Mouse (Mus musculus) v-Abl transformed pro-B cells (cell line): ENCODE data around the gene Cracr2b.

Source experiments
- in situ Hi-C, 2 experiments: fragments of 400-800 bp; cut with MboI; formaldehyde crosslinking; loops; one replicate each; pipeline ENCODE4 v1.15.1; 2025; ENCODE audit not compliant: unreplicated experiment in 2 of 2

The Cracr2b gene

GRCm38 (mm10) chr7:141467230-141468030, 6.5 kb downstream of the Cracr2b start, which contains the start of gene Cd151:
TSS of gene Cd151 (plus strand) at chr7:141467392.
- in situ Hi-C loops: no loop called here

- in situ Hi-C loops: no loop called here
These were observed 7.2 kb downstream of the Cracr2b start for GRCm38 (mm10) chr7:141468164-141468521.

GRCm38 (mm10) chr7:141468522-141469211, 7.8 kb downstream of the Cracr2b start:
- in situ Hi-C loops: no loop called here

DNA sequence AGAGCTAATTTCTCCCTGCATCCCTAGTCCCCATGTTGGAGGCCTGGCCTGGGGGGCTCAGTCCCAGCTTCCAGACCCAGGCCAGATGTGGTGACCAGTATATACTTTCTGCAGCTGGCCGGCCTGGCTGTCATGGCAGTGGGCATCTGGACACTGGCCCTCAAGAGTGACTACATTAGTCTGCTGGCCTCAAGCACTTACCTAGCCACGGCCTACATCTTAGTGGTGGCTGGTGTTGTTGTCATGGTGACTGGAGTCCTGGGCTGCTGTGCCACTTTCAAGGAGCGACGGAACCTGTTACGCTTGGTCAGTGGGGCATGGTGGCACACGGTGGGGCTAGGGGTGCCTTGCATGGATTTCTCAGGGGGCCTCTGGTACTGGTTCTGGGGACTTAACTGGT, 8.5 kb downstream of the Cracr2b start:
- in situ Hi-C loops: no loop called here

DNA sequence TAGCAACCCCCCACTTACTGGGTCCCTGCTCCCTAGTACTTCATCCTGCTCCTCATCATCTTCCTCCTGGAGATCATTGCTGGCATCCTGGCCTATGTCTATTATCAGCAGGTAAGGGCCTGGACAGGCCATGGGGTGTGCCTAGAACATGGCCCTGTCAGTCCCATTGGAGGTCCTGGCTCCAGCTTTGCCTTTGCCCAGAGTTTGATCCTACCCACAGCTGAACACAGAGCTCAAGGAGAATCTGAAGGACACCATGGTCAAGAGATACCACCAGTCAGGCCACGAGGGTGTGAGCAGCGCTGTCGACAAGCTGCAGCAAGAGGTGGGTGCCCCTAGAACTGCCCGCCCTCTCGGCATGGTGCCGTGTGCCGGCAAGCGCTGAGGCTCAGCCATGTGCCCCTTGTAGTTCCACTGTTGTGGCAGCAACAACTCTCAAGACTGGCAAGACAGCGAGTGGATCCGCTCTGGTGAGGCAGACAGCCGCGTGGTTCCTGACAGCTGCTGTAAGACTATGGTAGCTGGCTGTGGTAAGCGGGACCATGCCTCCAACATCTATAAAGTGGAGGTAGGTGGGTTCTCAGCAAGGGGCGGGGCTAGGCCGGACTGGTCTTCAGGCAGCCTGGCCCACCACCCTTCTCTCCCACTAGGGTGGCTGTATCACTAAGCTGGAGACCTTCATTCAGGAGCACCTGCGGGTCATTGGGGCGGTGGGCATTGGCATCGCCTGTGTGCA, 9.2 kb downstream of the Cracr2b start:
- in situ Hi-C loops: loop anchor here in 1 of 2 experiments (10.0 kb wide), 1 partner anchor 435 kb away; no protein-coding TSS in a partner anchor

DNA sequence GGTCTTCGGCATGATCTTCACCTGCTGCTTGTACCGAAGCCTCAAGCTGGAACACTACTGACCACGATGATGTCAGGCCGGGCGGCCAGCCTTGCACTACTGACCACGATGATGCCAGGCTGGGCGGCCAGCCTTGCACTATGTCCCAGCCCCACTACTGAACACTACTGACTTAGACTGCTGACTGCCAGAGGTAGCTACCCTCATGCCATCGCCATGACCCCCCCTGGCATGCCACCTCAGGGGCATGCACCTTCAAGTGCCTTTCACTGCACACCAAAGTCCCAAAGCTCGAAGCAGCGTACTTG, 9.7 kb downstream of the Cracr2b start:
- in situ Hi-C loops: loop anchor here in 1 of 2 experiments (10.0 kb wide), 1 partner anchor 434 kb away; no protein-coding TSS in a partner anchor

- in situ Hi-C loops: loop anchor here in 1 of 2 experiments (10.0 kb wide), 1 partner anchor 434 kb away; no protein-coding TSS in a partner anchor
These were observed 10.3 kb downstream of the Cracr2b start for GRCm38 (mm10) chr7:141471236-141471635.

- in situ Hi-C loops: loop anchor here in 1 of 2 experiments (10.0 kb wide), 1 partner anchor 433 kb away; no protein-coding TSS in a partner anchor
These were observed 11.3 kb downstream of the Cracr2b start for GRCm38 (mm10) chr7:141472226-141472625.

- in situ Hi-C loops: loop anchor here in 1 of 2 experiments (10.0 kb wide), 1 partner anchor 432 kb away; no protein-coding TSS in a partner anchor
These were observed 11.9 kb downstream of the Cracr2b start for GRCm38 (mm10) chr7:141472763-141473162.

GRCm38 (mm10) chr7:141474160-141474559, 13.3 kb downstream of the Cracr2b start:
- in situ Hi-C loops: loop anchor here in 1 of 2 experiments (10.0 kb wide), 1 partner anchor 431 kb away; no protein-coding TSS in a partner anchor

GRCm38 (mm10) chr7:141475011-141475804, 14.3 kb downstream of the Cracr2b start, which contains the start of the genes Polr2l and Tspan4:
TSS of gene Polr2l (minus strand) at chr7:141475132.
TSS of gene Tspan4 (plus strand) at chr7:141475240.
- in situ Hi-C loops: loop anchor here (10.0 to 25.0 kb wide), 2 partner anchors 187 to 430 kb away; partner anchors contain the start of gene Muc6 (in 2 of the 2)

- in situ Hi-C loops: loop anchor here (10.0 to 25.0 kb wide), 2 partner anchors 187 to 429 kb away; partner anchors contain the start of gene Muc6 (in 2 of the 2)
These were observed 14.9 kb downstream of the Cracr2b start for GRCm38 (mm10) chr7:141475805-141476158.

DNA sequence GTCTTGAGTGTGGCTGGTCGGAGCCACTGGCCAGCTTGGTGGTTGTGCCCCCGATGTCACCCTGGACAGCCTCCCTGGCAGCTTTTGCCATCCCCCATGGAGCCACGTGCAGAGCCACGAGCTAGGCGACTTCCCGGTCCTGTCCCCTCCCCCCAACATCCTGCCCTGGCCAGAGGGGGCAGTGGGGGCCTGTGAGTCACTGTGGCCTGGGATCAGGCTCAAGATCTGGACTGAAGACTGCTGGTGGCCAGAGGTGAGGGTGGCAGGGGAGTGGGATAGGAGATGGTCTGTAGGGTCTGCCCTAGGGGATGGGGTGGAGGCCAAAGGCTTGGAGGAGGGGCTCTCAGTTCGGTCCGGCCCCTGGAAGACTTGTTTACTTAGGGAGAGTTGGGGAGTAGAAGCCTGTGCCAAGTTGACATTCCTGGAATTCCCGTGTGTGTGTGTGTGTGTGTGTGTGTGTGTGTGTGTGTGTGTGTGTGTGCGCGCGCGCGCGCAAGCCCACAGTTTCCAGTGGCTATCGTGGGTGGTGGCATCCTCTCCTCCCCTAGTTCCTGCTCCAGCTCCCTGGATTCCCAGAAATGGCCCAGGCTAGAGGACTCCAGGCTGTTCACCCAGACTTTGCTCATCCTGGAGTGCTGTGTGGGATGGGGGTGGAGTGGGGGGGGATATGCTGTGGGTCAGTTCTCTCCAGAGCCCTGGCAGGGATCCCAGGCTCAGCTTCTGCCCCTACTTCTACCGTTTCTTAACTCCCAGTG, 15.5 kb downstream of the Cracr2b start:
- in situ Hi-C loops: loop anchor here (10.0 to 25.0 kb wide), 2 partner anchors 186 to 428 kb away; partner anchors contain the start of gene Muc6 (in 2 of the 2)

DNA sequence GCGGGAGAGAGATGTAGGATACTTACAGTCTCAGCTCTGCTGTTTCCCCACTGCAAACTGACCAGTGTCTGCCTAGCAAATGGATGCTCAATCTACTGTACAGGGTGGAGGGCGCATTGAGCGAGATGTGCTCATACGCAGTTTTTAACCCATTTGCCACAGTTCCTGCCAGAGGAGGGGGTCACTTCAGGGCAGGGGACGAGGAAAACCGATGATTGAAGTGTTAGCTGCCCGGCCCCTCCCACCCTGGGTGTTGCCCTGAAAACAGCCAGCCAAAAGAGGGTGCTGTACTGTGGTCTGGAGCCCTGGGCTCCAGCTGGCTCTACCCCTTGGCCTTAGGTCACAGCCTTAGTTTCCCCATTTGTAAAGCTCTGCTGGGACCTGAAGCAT, 16.1 kb downstream of the Cracr2b start:
- in situ Hi-C loops: loop anchor here (10.0 to 25.0 kb wide), 2 partner anchors 185 to 428 kb away; partner anchors contain the start of gene Muc6 (in 2 of the 2)

DNA sequence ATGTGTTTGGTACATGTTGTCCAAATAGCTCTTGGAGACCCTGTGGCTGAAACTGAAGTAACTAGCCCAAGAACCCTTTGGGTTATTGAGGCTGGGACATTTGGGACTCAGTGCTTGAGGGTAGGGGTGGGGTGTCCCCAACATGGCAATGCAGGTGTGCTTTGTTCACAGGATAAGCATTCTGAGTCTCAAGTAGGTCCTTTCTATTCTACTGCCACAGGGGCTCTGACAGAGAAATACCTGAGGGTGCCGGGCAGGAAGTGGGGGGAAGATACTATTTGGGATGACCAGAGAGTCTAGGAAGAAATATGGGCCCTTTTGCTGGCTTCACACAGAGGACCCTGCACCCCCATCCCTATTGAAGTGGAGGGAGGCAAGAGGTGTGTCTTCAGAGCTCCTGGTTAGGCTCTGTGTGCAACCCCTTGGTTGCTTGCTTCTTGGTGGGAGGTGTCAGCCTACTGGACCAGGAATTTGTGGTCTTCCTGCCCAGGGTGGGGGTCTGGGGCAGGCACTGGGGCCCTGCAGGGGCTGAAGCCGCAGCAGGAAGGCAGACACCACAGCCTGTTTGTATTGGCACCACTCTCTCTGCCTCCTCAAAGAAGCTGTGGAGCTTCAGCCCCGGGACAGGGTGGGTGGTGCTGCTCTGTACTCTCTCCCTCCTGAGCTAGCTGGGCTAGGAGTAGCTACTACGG, 16.8 kb downstream of the Cracr2b start:
- in situ Hi-C loops: loop anchor here (10.0 to 25.0 kb wide), 2 partner anchors 185 to 427 kb away; partner anchors contain the start of gene Muc6 (in 2 of the 2)

DNA sequence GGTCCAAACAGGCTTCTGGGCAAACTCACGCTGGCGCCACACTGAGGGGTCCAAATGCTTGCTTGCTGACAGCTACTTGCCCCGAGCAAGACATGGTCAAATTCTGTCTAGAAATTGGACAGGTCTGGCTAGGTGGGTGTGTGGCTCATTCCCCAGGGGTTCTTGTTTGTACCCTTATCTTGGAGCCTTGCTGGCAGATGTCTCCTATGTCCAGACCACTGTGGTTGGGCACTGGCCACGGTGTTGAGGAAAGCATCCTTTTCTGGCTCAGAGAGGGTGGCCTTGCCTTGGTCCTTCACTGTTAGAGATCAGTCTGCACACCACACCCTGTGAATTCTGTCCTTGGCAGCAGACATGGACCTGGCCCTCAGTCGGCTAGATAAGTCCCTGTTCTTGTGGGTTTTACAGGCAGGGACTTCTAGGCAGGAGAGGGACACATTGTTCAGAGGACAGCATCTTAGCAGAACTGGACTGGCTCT, 17.4 kb downstream of the Cracr2b start:
- in situ Hi-C loops: loop anchor here (10.0 to 25.0 kb wide), 2 partner anchors 184 to 426 kb away; partner anchors contain the start of gene Muc6 (in 2 of the 2)

DNA sequence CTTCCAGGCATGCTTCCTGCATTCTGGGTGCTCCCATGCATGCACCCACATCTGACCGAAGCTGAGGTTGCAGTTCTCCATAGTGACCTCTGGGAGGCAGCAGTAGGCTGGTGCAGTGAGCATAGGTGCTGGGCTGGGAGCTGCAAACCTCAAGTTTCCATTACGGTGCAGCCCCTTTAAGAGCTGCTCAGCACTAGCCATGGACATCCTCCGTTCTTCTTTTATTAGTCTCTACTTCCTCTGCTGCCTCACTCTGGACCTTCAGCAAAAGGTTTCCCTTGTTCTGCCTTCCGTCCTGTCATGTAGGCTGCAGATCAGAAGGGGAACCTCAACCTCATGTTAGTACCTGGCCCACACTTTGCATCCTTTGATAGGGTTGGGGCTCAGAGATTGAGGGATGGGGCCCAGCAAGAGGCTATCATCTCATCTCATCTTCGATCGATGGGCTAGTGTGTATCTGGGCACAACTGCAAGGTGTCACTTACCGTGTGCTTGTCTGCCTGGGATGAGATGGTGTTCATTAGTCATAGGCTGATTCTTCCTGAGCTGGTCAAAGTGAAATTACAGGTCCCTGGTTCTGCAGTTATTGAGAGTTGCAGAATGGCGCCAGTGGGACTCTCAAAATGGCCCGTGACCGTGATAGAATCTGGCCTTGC, 20.1 kb downstream of the Cracr2b start:
- in situ Hi-C loops: loop anchor here (5.0 to 25.0 kb wide), 3 partner anchors 46 to 424 kb away; partner anchors contain the start of gene Muc6 (in 2 of the 2)
